Mouse (Mus musculus) heart, postnatal 0 days (tissue): ENCODE data around the gene Mogat1.

ENCODE experiments used
- CTCF ChIP-seq: IDR thresholded peaks from 2 replicates; pipeline ENCODE4 v1.5.1; 2016; ENCODE audit warnings: antibody characterized with exemption, control low read depth, low read depth
- EP300 ChIP-seq: IDR thresholded peaks from 2 replicates; pipeline ENCODE4 v1.6.1; 2016; ENCODE audit warnings: antibody characterized with exemption, low read depth

- TF ChIP-seq CTCF = no peak
- no peak for TF ChIP-seq EP300
Measured at GRCm38 (mm10) chr1:78528356-78528755, 17.6 kb downstream of the Mogat1 start.
